Mouse (Mus musculus) embryonic fibroblast, embryonic 13.5 days (primary cell): ENCODE data around the gene Rab5b.

Experiments
- CTCF ChIP-seq: IDR thresholded peaks from 2 replicates; pipeline ENCODE4 v1.5.1; 2011; ENCODE audit warnings: mild to moderate bottlenecking, control low read depth, low read length, moderate library complexity, borderline replicate concordance; ENCODE audit not compliant: insufficient read depth
- POLR2A ChIP-seq: IDR thresholded peaks from 2 replicates; pipeline ENCODE4 v1.6.1; 2011; ENCODE audit warnings: low read depth, mild to moderate bottlenecking, control low read depth, low read length, moderate library complexity

GRCm38 (mm10) chr10:128705317-128705693, 9.2 kb upstream of the Rab5b start:
- TF ChIP-seq POLR2A (no peak), CTCF (no peak)
